Mouse (Mus musculus): ENCODE results near the gene Rbfox3. TPM values are rescaled to one million over a fixed set of nuclear protein-coding genes. Genes with fewer than 3 reads are reported as not detected.

The Rbfox3 gene
- total RNA-seq, 2 experiments from 2014 or later: 0.13 to 0.20 TPM

- Histone ChIP-seq H3K4me3 (no peak overlapping the region), H3K27ac (no peak overlapping the region)
- TF ChIP-seq CTCF (IDR thresholded peaks at IDR 0.05): no peak
- intact Hi-C loops (cut with DNase I): no loop called here
- DNase-seq: no peak
These were observed 159.3 kb downstream of the Rbfox3 start for GRCm38 (mm10) chr11:118751879-118752616.

DNA sequence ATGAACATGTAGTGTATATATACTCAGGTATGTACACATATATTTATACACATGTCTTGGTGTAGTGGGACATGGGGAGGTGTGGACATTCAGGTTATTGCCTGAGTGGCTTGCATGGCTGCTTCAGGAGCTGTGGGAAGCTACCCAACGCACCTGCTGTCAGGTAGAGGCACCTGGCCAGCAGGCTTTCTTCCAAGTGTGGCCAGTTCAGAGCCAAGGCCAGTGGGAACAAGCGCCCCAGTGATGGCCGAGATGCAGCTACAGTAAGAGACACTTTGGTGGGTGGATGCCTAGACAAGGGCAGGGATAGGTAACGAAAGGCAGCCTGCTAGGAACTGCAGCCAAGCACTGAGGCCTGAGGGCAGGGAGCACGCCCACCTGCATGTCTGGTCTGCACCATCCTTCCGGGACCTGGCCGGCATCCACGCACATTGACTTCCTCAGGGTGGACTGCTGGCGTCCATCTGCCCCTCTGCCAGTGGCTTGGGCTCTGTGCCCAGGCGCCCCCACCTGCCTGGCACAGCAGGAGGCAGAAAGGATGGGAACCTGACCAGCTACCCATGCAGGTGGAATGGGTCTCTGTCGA is 160.6 kb downstream of the Rbfox3 start:
- DNase-seq: no peak
- H3K27ac ChIP-seq: no peak overlapping the region
- H3K4me3 ChIP-seq: no peak overlapping the region
- intact Hi-C loops (cut with DNase I): no loop called here
- TF ChIP-seq CTCF (IDR thresholded peaks at IDR 0.05): no peak

GRCm38 (mm10) chr11:118749541-118749940 is 161.9 kb downstream of the Rbfox3 start:
- TF ChIP-seq CTCF (IDR thresholded peaks at IDR 0.05): no peak
- no peak overlapping the region for H3K4me3 ChIP-seq
- intact Hi-C loops (cut with DNase I): loop anchor here (10.0 kb wide), 1 partner anchor 225 kb away; no protein-coding TSS in a partner anchor
- DNase-seq: no peak
- H3K27ac ChIP-seq: no peak overlapping the region

- intact Hi-C loops (cut with DNase I): loop anchor here (10.0 kb wide), 1 partner anchor 226 kb away; no protein-coding TSS in a partner anchor
- TF ChIP-seq CTCF (IDR thresholded peaks at IDR 0.05): no peak
- DNase-seq: no peak
- no peak overlapping the region for H3K27ac ChIP-seq
- no peak overlapping the region for H3K4me3 ChIP-seq
These were observed 162.8 kb downstream of the Rbfox3 start for GRCm38 (mm10) chr11:118748622-118749021.

DNA sequence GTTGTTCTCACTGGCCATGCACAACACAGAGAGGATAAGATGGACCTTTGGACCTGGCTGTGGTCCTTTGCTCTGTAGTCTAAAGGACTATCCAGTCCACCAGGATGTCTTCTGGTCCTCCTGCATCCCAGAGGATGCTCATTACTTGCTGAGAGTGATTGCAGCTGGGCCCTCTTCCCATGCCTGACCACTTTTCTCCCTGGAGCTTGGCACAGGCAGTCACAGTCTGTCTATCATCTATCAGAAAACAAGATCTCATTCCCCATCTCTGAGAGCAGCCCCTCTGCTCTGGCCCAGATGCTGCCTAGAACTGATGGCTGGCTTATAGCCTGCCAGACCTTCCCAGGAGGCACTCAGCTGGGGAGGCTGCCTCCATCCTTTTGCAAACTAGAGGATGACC is 166.1 kb downstream of the Rbfox3 start:
- Histone ChIP-seq H3K4me3 (no peak overlapping the region; the same call in 1 of the 2 replicates), H3K27ac (no peak overlapping the region)
- TF ChIP-seq CTCF (IDR thresholded peaks at IDR 0.05): no peak
- intact Hi-C loops (cut with DNase I): loop anchor here (10.0 kb wide), 1 partner anchor 230 kb away; no protein-coding TSS in a partner anchor
- DNase-seq: no peak

- no peak overlapping the region for H3K27ac ChIP-seq
- TF ChIP-seq CTCF (IDR thresholded peaks at IDR 0.05): no peak
- peak overlapping the region; percentile 59 for H3K4me3 ChIP-seq
- peak; percentile 66 for DNase-seq
- intact Hi-C loops (cut with DNase I): loop anchor here (5.0 to 10.0 kb wide), 2 partner anchors 230 to 237 kb away; no protein-coding TSS in a partner anchor
These were observed 166.6 kb downstream of the Rbfox3 start for GRCm38 (mm10) chr11:118744782-118745181.

- TF ChIP-seq CTCF (IDR thresholded peaks at IDR 0.05): peak; percentile 70
- H3K27ac ChIP-seq: no peak overlapping the region
- intact Hi-C loops (cut with DNase I): loop anchor here (5.0 to 10.0 kb wide), 2 partner anchors 232 to 235 kb away; no protein-coding TSS in a partner anchor
- DNase-seq: peak; percentile 34
- H3K4me3 ChIP-seq: no peak overlapping the region
These were observed 168.6 kb downstream of the Rbfox3 start for GRCm38 (mm10) chr11:118742762-118743161.

DNA sequence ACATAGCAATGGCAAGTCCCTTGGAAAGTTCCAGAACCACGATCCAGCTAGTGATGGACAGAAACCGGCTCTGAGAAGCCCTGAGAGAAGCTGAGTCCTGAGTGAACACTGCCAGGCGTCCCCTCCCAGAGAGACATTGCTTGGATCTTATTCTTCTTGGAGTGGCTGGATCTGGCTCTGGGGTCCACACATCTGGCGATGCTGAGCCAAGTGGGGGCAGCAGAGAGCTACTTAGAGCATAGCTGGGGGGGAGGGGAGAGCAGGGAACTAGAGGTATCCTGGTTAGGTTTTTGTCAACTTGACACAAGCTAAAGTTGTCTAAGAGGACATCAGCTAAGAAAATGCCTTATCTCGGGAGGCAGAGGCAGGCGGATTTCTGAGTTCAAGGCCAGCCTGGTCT is 170.1 kb downstream of the Rbfox3 start:
- no peak for DNase-seq
- Histone ChIP-seq H3K27ac (no peak overlapping the region), H3K4me3 (no peak overlapping the region)
- intact Hi-C loops (cut with DNase I): loop anchor here (5.0 to 10.0 kb wide), 2 partner anchors 234 kb away; no protein-coding TSS in a partner anchor
- TF ChIP-seq CTCF (IDR thresholded peaks at IDR 0.05): peak; percentile 28; the same call in 1 of the 2 replicates

DNA sequence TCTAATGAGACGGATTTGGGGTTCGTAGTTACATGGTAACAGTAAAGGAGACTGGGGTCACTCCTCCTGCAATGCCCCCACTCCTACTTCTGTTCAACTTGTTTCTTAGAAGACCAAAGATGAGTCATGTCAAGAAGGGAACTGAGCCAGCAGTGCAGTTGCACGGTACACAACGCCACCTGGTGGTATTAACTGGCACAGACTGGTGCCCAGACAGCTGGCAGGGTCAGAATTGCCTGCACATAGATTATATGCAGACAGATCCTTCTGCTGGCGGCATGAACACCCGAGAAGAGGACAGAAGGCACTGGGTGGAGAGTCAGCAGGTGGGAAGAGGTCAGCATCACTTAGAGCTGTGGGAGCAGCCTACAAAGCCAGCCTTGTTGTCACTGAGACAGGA is 171.4 kb downstream of the Rbfox3 start:
- Histone ChIP-seq H3K4me3 (peak overlapping the region; percentile 61), H3K27ac (peak overlapping the region; percentile 66)
- peak; percentile 92 for TF ChIP-seq CTCF (IDR thresholded peaks at IDR 0.05)
- intact Hi-C loops (cut with DNase I): loop anchor here (1.0 to 10.0 kb wide), 3 partner anchors 164 to 235 kb away; no protein-coding TSS in a partner anchor
- DNase-seq: peak; percentile 81

GRCm38 (mm10) chr11:118738855-118739832 is 172.3 kb downstream of the Rbfox3 start:
- intact Hi-C loops (cut with DNase I): loop anchor here (2.0 kb wide), 1 partner anchor 90 kb away; no protein-coding TSS in a partner anchor

DNA sequence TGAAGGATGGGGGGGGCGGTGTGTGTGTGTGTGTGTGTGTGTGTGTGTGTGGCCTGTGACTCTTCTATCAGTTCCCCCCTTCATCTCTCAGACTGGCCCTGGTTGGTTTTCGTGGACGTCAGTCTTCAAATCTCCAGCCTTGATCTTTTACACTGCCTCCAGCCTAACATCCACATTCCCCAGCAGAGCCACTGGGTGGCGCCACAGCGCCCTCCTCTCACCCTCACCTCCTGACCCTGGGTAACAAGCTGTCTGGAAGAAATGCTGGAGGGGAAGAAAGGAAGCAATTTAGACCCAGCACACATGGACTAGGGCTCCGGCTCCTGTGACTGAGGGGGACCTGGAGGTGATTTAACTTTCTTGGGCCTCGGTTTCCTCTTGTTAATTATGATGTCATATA is 173.1 kb downstream of the Rbfox3 start:
- no peak for DNase-seq
- Histone ChIP-seq H3K27ac (no peak overlapping the region), H3K4me3 (no peak overlapping the region)
- peak; percentile 35 for TF ChIP-seq CTCF (IDR thresholded peaks at IDR 0.05)
- intact Hi-C loops (cut with DNase I): loop anchor here (2.0 kb wide), 1 partner anchor 90 kb away; no protein-coding TSS in a partner anchor

More at GRCm38 (mm10) chr11:118738855-118739832, 172.3 kb downstream of the Rbfox3 start:
- 0 out of 2 replicates have a peak, but pooled peaks have one; percentile 100 for TF ChIP-seq CTCF (IDR thresholded peaks at IDR 0.05)
- Histone ChIP-seq H3K27ac (peak overlapping the region; percentile 66), H3K4me3 (peak overlapping the region; percentile 61)
- DNase-seq: peak; percentile 84

GRCm38 (mm10) chr11:118737821-118738220 is 173.6 kb downstream of the Rbfox3 start:
- no peak overlapping the region for H3K27ac ChIP-seq
- no peak for DNase-seq
- H3K4me3 ChIP-seq: no peak overlapping the region
- TF ChIP-seq CTCF (IDR thresholded peaks at IDR 0.05): peak; percentile 36
- intact Hi-C loops (cut with DNase I): loop anchor here (2.0 kb wide), 1 partner anchor 89 kb away; no protein-coding TSS in a partner anchor
